Mouse (Mus musculus) megakaryocyte, embryonic 14.5 days (primary cell): ENCODE results near the gene Papolb.

Experiments
- FLI1 ChIP-seq: IDR thresholded peaks from 2 replicates; pipeline ENCODE4 v1.6.1; 2012; ENCODE audit warnings: low read length, inconsistent platforms, mixed read lengths
- GATA1 ChIP-seq: IDR thresholded peaks from 3 replicates; pipeline ENCODE4 v1.6.1; 2012; ENCODE audit warnings: mixed read lengths, low read length, inconsistent platforms, borderline replicate concordance

DNA sequence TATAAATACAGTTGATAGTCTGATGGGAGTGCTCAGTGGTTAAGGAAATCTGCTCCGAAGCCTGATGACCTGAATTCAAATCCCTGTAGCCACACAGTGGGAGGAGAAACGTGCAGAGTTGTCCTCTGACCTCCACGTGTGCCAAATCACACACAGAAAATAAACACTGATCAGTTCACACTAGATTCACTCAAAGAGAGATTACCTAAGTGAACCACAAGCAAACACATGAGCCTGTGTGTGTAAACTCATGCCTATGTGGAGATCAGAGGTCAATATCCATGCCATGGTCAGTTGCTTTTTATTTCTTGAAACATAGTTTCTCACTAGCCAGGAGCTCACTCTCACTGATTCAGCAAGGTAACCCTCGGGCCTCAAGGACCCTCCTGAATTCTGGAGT lies 9.5 kb downstream of the Papolb start:
- TF ChIP-seq FLI1 = no peak
- no peak for TF ChIP-seq GATA1
